In the genomic region with DNA sequence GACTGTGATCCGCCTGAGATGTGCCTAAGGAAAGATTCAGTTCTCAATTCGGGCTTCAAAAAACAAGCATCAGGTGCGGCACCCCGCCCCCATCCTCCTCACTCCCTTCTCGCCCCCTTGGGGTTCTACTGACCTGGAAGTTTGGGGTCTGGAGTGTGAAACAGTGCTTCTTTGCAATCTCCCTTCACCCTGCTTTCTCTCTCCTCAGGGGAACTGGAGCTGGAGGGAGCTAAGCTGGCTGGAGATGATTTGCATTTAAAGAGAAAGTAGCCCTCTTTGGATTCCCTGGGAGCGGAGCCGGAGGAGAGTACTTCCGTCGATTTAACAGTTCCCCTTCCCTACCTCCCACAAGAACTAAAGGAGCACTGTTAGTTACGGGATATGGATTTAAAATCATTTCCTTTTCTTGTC, we compare ENCODE assay signal across 7 mouse cellular contexts. TPM values are rescaled to one million over a fixed set of nuclear protein-coding genes. Genes with fewer than 3 reads are reported as not detected.
DNase-seq lines count a peak whose midpoint lies in the region; ATAC-seq and TF ChIP-seq lines count a peak whose summit lies in the region.

Gene Ccdc28b (minus strand): TSS at position 267 of the 411 bp plus-strand sequence.

- peak; percentile 62 for ATAC-seq in forebrain, embryonic 16.5 days
- ATAC-seq in neutrophil, adult 5-6 weeks (ENCODE audit: extremely low read depth, insufficient number of reproducible peaks, low FRiP score, poor library complexity, severe bottlenecking), result no peak

- H3K9ac ChIP-seq in forebrain, embryonic 16.5 days (replicated peaks; ENCODE audit: low read depth, low read length), result peak within 1 kb of the TSS; percentile 72

- H3K4me3 ChIP-seq in brown adipose tissue, adult 24 weeks (ENCODE audit: insufficient read depth, low read depth, low read length), result peak within 1 kb of the TSS; percentile 98
- peak within 1 kb of the TSS; percentile 62 for H3K4me3 ChIP-seq in forebrain, embryonic 16.5 days (replicated peaks; ENCODE audit: low read length)
- peak within 1 kb of the TSS; percentile 86 for H3K4me3 ChIP-seq in lung, adult 2 months (replicated peaks; ENCODE audit: extremely low read depth, low read depth, low read length)

- WGBS in forebrain, embryonic 16.5 days, result 0% methylated on average over 10 of the region's 10 CpGs
- WGBS in lung, adult 2 months, result under 1% methylated on average over 10 of the region's 10 CpGs

- DNase-seq in R1 (ENCODE audit: low read depth, low spot score), result peak; percentile 77
- peak; percentile 48 to 67 for DNase-seq in heart, postnatal 36 days
- peak in 1 of 2 experiments; percentile 60 for DNase-seq in layer of hippocampus, adult 8-10 months (ENCODE audit: low spot score in 2 of 2)
- peak; percentile 61 for DNase-seq in lung, adult 2 months

- no peaks in the 10 kb centered on the region for H3K27me3 ChIP-seq in forebrain, embryonic 16.5 days (replicated peaks; ENCODE audit: control insufficient read depth, insufficient read depth, low read length)

- intact Hi-C loops in heart, postnatal 36 days (cut with DNase I), result loop anchor here (1.0 kb wide), 1 partner anchor 17 kb away; no protein-coding TSS in a partner anchor

- peaks cover 18% of the 10 kb centered on the region for H3K36me3 ChIP-seq in forebrain, embryonic 16.5 days (ENCODE audit: control insufficient read depth, insufficient read depth)

- TF ChIP-seq CTCF in lung, adult 2 months (IDR thresholded peaks at IDR 0.05; ENCODE audit: insufficient read depth, low read length), result no peak

- peak; percentile 42; the same call in 1 of the 2 replicates for TF ChIP-seq POLR2A in lung, adult 2 months (IDR thresholded peaks at IDR 0.05; ENCODE audit: borderline replicate concordance, extremely low read depth, low read depth, low read length)

- peak within 1 kb of the TSS; percentile 79 for H3K4me2 ChIP-seq in forebrain, embryonic 16.5 days (ENCODE audit: low read length)

- H3K9me3 ChIP-seq in forebrain, embryonic 16.5 days (ENCODE audit: control insufficient read depth, low read length), result no peaks in the 10 kb centered on the region

- H3K4me1 ChIP-seq in brown adipose tissue, adult 24 weeks (ENCODE audit: control insufficient read depth, insufficient read depth, insufficient read length, low read length), result peaks cover 17% of the 10 kb centered on the region
- H3K4me1 ChIP-seq in forebrain, embryonic 16.5 days (replicated peaks; ENCODE audit: control insufficient read depth, insufficient read depth, low read length), result peaks cover 39% of the 10 kb centered on the region
- peaks cover 33% of the 10 kb centered on the region for H3K4me1 ChIP-seq in lung, adult 2 months (ENCODE audit: control insufficient read depth, insufficient read depth, low read length)

- peak within 1 kb of the TSS; percentile 84 for H3K27ac ChIP-seq in brown adipose tissue, adult 24 weeks (replicated peaks; ENCODE audit: low read depth, low read length)
- peak within 1 kb of the TSS; percentile 95 for H3K27ac ChIP-seq in forebrain, embryonic 16.5 days (ENCODE audit: low read length)

RNA-seq across cellular contexts. Expression of gene Ccdc28b, which starts in this region (rescaled TPM):
- polyA plus RNA-seq in brown adipose tissue, adult 24 weeks (2012; ENCODE audit: insufficient read depth, insufficient read length, missing spikeins), result 59.5 and 76.0 TPM in 2 replicates
- 109 and 133 TPM in 2 replicates for polyA plus RNA-seq in forebrain, embryonic 16.5 days (2015; fragmentation: Nextera tagmentation; extraction: Ambion mirVana)
- 10 to 100 TPM; 21.1 to 26.9 TPM for total RNA-seq in heart, postnatal 36 days (2021)
- total RNA-seq in layer of hippocampus, adult 8-10 months (2022), result 10 to 100 TPM; 59.2 to 67.4 (median 62.1) TPM
- polyA plus RNA-seq in lung, adult 2 months (2012; rRNA removed), result 20.6 and 34.1 TPM in 2 replicates
- 42.6 and 53.2 TPM in 2 replicates for total RNA-seq in neutrophil, adult 5-6 weeks (2017)
